Mouse (Mus musculus) thymus, adult 2 months (tissue): Measurements from ENCODE around the gene Dgkh.

Experiments
- CTCF ChIP-seq: fragments of 200-500 bp; IDR thresholded peaks from 2 replicates; pipeline ENCODE4 v1.5.1; 2012; ENCODE audit warnings: mild to moderate bottlenecking, control low read depth, low read length, moderate library complexity, borderline replicate concordance; ENCODE audit not compliant: control insufficient read depth, poor library complexity, insufficient read depth; ENCODE audit errors: extremely low read depth
- POLR2A ChIP-seq: fragments of 200-500 bp; IDR thresholded peaks from 2 replicates; pipeline ENCODE4 v1.6.1; 2012; ENCODE audit warnings: mild to moderate bottlenecking, low read length, control low read depth, moderate library complexity; ENCODE audit not compliant: control insufficient read depth, poor library complexity, insufficient read depth; ENCODE audit errors: extremely low read depth

- TF ChIP-seq CTCF (no peak), POLR2A (no peak)
Measured at GRCm38 (mm10) chr14:78699634-78700033, 32.9 kb downstream of the Dgkh start.
